Mouse (Mus musculus): ENCODE results near the gene G6pc3. TPM values are rescaled to one million over a fixed set of nuclear protein-coding genes. Genes with fewer than 3 reads are reported as not detected.
A peak's percentile ranks its signal among the peaks of the same experiment; 100 is the strongest.

The G6pc3 gene
- polyA plus RNA-seq, 1 experiment from 2014 or later: 42.3 TPM

GRCm38 (mm10) chr11:102184646-102185495, 4.5 kb upstream of the G6pc3 start, which contains the start of gene Lsm12:
TSS of gene Lsm12 (minus strand) at chr11:102185296.
- Histone ChIP-seq H3K4me2 (replicated peaks) (peak within 1 kb of the TSS; percentile 83), H3K9ac (peak within 1 kb of the TSS; percentile 90), H3K36me3 (replicated peaks; ENCODE audit: control insufficient read depth, insufficient read depth) (peaks cover 28% of the 10 kb centered on the region), H3K4me3 (replicated peaks; ENCODE audit: low read length) (peak within 1 kb of the TSS; percentile 83), H3K27ac (peak within 1 kb of the TSS; percentile 97), H3K27me3 (ENCODE audit: control insufficient read depth, insufficient read depth, low read length) (no peaks in the 10 kb centered on the region), H3K9me3 (ENCODE audit: control insufficient read depth, low read length) (no peaks in the 10 kb centered on the region), H3K4me1 (replicated peaks; ENCODE audit: control insufficient read depth, insufficient read depth, low read length) (peaks cover 18% of the 10 kb centered on the region)
- WGBS: under 1% methylated on average over 69 of the region's 70 CpGs
- DNase-seq (ENCODE audit: low spot score): peak; percentile 98
- ATAC-seq (ENCODE audit: low FRiP score): peak; percentile 88

- H3K36me3 ChIP-seq (replicated peaks; ENCODE audit: control insufficient read depth, insufficient read depth): peaks cover 20% of the 10 kb centered on the region
- no peaks in the 10 kb centered on the region for H3K9me3 ChIP-seq (ENCODE audit: control insufficient read depth, low read length)
- WGBS: 57% methylated on average over 3 of the region's 3 CpGs
- H3K4me1 ChIP-seq (replicated peaks; ENCODE audit: control insufficient read depth, insufficient read depth, low read length): peaks cover 25% of the 10 kb centered on the region
- ATAC-seq (ENCODE audit: low FRiP score) (no peak), DNase-seq (ENCODE audit: low spot score) (no peak)
- peak overlapping the region; percentile 83 for H3K4me2 ChIP-seq (replicated peaks)
- H3K9ac ChIP-seq: peak overlapping the region; percentile 90
- H3K4me3 ChIP-seq (replicated peaks; ENCODE audit: low read length): peak overlapping the region; percentile 83
- peak overlapping the region; percentile 97 for H3K27ac ChIP-seq
- no peaks in the 10 kb centered on the region for H3K27me3 ChIP-seq (ENCODE audit: control insufficient read depth, insufficient read depth, low read length)
Measured at GRCm38 (mm10) chr11:102185677-102186076, 3.7 kb upstream of the G6pc3 start.

- Histone ChIP-seq H3K27ac (peak overlapping the region; percentile 97), H3K27me3 (ENCODE audit: control insufficient read depth, insufficient read depth, low read length) (no peaks in the 10 kb centered on the region), H3K9me3 (ENCODE audit: control insufficient read depth, low read length) (no peaks in the 10 kb centered on the region), H3K36me3 (replicated peaks; ENCODE audit: control insufficient read depth, insufficient read depth) (peaks cover 15% of the 10 kb centered on the region), H3K4me2 (replicated peaks) (no peak overlapping the region), H3K4me1 (replicated peaks; ENCODE audit: control insufficient read depth, insufficient read depth, low read length) (peaks cover 31% of the 10 kb centered on the region), H3K4me3 (replicated peaks; ENCODE audit: low read length) (no peak overlapping the region), H3K9ac (no peak overlapping the region; the same call in 1 of the 2 replicates)
- DNase-seq (ENCODE audit: low spot score) (no peak), ATAC-seq (ENCODE audit: low FRiP score) (no peak)
- 86% methylated on average over 1 of the region's 1 CpGs for WGBS
Measured at GRCm38 (mm10) chr11:102186235-102186634, 3.2 kb upstream of the G6pc3 start.

GRCm38 (mm10) chr11:102188980-102189379, 440 bp upstream of the G6pc3 start:
- peaks cover 21% of the 10 kb centered on the region for H3K4me1 ChIP-seq (replicated peaks; ENCODE audit: control insufficient read depth, insufficient read depth, low read length)
- H3K9me3 ChIP-seq (ENCODE audit: control insufficient read depth, low read length): no peaks in the 10 kb centered on the region
- no peak for ATAC-seq (ENCODE audit: low FRiP score)
- no peaks in the 10 kb centered on the region for H3K27me3 ChIP-seq (ENCODE audit: control insufficient read depth, insufficient read depth, low read length)
- peak overlapping the region; percentile 89 for H3K4me2 ChIP-seq (replicated peaks)
- no peak for DNase-seq (ENCODE audit: low spot score)
- H3K27ac ChIP-seq: peak overlapping the region; percentile 72; the same call in 1 of the 2 replicates
- peaks cover 13% of the 10 kb centered on the region; the same call in 1 of the 2 replicates for H3K36me3 ChIP-seq (replicated peaks; ENCODE audit: control insufficient read depth, insufficient read depth)
- WGBS: 69% methylated on average over 6 of the region's 6 CpGs
- peak overlapping the region; percentile 76 for H3K9ac ChIP-seq
- H3K4me3 ChIP-seq (replicated peaks; ENCODE audit: low read length): peak overlapping the region; percentile 57

- H3K9me3 ChIP-seq (ENCODE audit: control insufficient read depth, low read length): no peaks in the 10 kb centered on the region
- H3K4me2 ChIP-seq (replicated peaks): peak overlapping the region; percentile 89
- WGBS: 55% methylated on average over 4 of the region's 4 CpGs
- H3K4me1 ChIP-seq (replicated peaks; ENCODE audit: control insufficient read depth, insufficient read depth, low read length): peaks cover 18% of the 10 kb centered on the region
- peaks cover 32% of the 10 kb centered on the region for H3K36me3 ChIP-seq (replicated peaks; ENCODE audit: control insufficient read depth, insufficient read depth)
- ATAC-seq (ENCODE audit: low FRiP score) (no peak), DNase-seq (ENCODE audit: low spot score) (no peak)
- H3K27me3 ChIP-seq (ENCODE audit: control insufficient read depth, insufficient read depth, low read length): no peaks in the 10 kb centered on the region
- H3K27ac ChIP-seq: no peak overlapping the region
- H3K4me3 ChIP-seq (replicated peaks; ENCODE audit: low read length): no peak overlapping the region; the same call in 1 of the 2 replicates
- H3K9ac ChIP-seq: peak overlapping the region; percentile 9; the same call in 1 of the 2 replicates
Measured at GRCm38 (mm10) chr11:102190848-102191247, 1.4 kb downstream of the G6pc3 start.

GRCm38 (mm10) chr11:102193657-102194440, 4.4 kb downstream of the G6pc3 start:
- no peak for ATAC-seq (ENCODE audit: low FRiP score)
- Histone ChIP-seq H3K4me1 (replicated peaks; ENCODE audit: control insufficient read depth, insufficient read depth, low read length) (peaks cover 16% of the 10 kb centered on the region), H3K27me3 (ENCODE audit: control insufficient read depth, insufficient read depth, low read length) (no peaks in the 10 kb centered on the region), H3K9me3 (ENCODE audit: control insufficient read depth, low read length) (no peaks in the 10 kb centered on the region), H3K4me3 (replicated peaks; ENCODE audit: low read length) (no peak overlapping the region), H3K9ac (no peak overlapping the region), H3K4me2 (replicated peaks) (no peak overlapping the region), H3K27ac (no peak overlapping the region), H3K36me3 (replicated peaks; ENCODE audit: control insufficient read depth, insufficient read depth) (peaks cover 62% of the 10 kb centered on the region)
- WGBS: 82% methylated on average over 9 of the region's 9 CpGs
- DNase-seq (ENCODE audit: low spot score): no peak

- WGBS: 88% methylated on average over 21 of the region's 21 CpGs
- H3K9ac ChIP-seq: no peak overlapping the region
- DNase-seq (ENCODE audit: low spot score): no peak
Measured at GRCm38 (mm10) chr11:102196018-102196797, 6.8 kb downstream of the G6pc3 start.

GRCm38 (mm10) chr11:102198245-102198644, 8.8 kb downstream of the G6pc3 start:
- Histone ChIP-seq H3K4me1 (replicated peaks; ENCODE audit: control insufficient read depth, insufficient read depth, low read length) (no peaks in the 10 kb centered on the region), H3K36me3 (replicated peaks; ENCODE audit: control insufficient read depth, insufficient read depth) (peaks cover 99% of the 10 kb centered on the region)
- WGBS: 68% methylated on average over 6 of the region's 6 CpGs

More at GRCm38 (mm10) chr11:102196018-102196797, 6.8 kb downstream of the G6pc3 start:
- Histone ChIP-seq H3K27ac (no peak overlapping the region), H3K4me1 (replicated peaks; ENCODE audit: control insufficient read depth, insufficient read depth, low read length) (peaks cover 2% of the 10 kb centered on the region; the same call in 1 of the 2 replicates), H3K9me3 (ENCODE audit: control insufficient read depth, low read length) (no peaks in the 10 kb centered on the region), H3K4me3 (replicated peaks; ENCODE audit: low read length) (no peak overlapping the region), H3K36me3 (replicated peaks; ENCODE audit: control insufficient read depth, insufficient read depth) (peaks cover 85% of the 10 kb centered on the region), H3K27me3 (ENCODE audit: control insufficient read depth, insufficient read depth, low read length) (no peaks in the 10 kb centered on the region), H3K4me2 (replicated peaks) (no peak overlapping the region)
- no peak for ATAC-seq (ENCODE audit: low FRiP score)

More at GRCm38 (mm10) chr11:102198245-102198644, 8.8 kb downstream of the G6pc3 start:
- Histone ChIP-seq H3K4me2 (replicated peaks) (no peak overlapping the region), H3K4me3 (replicated peaks; ENCODE audit: low read length) (no peak overlapping the region), H3K9ac (no peak overlapping the region), H3K9me3 (ENCODE audit: control insufficient read depth, low read length) (no peaks in the 10 kb centered on the region), H3K27me3 (ENCODE audit: control insufficient read depth, insufficient read depth, low read length) (no peaks in the 10 kb centered on the region), H3K27ac (no peak overlapping the region)
- DNase-seq (ENCODE audit: low spot score) (no peak), ATAC-seq (ENCODE audit: low FRiP score) (no peak)

All from hindbrain, embryonic 14.5 days (tissue).